Mouse (Mus musculus) retina, adult 2 months (tissue): ENCODE data around the gene Pycard.
"Not testable (repeated sequence)": the region's sequence is repeated elsewhere in the genome, so short reads cannot be mapped to it uniquely, and the experiment has no call there.

Experiments used
- DNase-seq: peaks from one replicate; pipeline ENCODE4 v3.0.0-alpha.2; 2012; ENCODE audit warnings: low read depth, low spot score

Gene Pycard

GRCm38 (mm10) chr7:128003688-128004087, 10.0 kb upstream of the Pycard start, which contains the start of gene Trim72:
Gene Trim72, plus strand, starts transcription at chr7:128003949.
- DNase-seq = no peak

GRCm38 (mm10) chr7:128003098-128003497, 9.4 kb upstream of the Pycard start:
- DNase-seq = no peak

- no peak for DNase-seq
Observed at GRCm38 (mm10) chr7:128000068-128000950, 6.6 kb upstream of the Pycard start.

- no peak for DNase-seq
Observed at GRCm38 (mm10) chr7:127999436-127999835, 5.8 kb upstream of the Pycard start.

- no peak for DNase-seq
Observed at GRCm38 (mm10) chr7:127992488-127993340, 953 bp downstream of the Pycard start.

- peak; percentile 11 for DNase-seq
Observed at GRCm38 (mm10) chr7:127991643-127992487, 1.8 kb downstream of the Pycard start.

GRCm38 (mm10) chr7:127988904-127989303, 4.8 kb downstream of the Pycard start:
- no peak for DNase-seq

- DNase-seq = no peak
Observed at GRCm38 (mm10) chr7:127980606-127981005, 13.1 kb downstream of the Pycard start.

GRCm38 (mm10) chr7:127978856-127979255, 14.8 kb downstream of the Pycard start:
- DNase-seq = no peak

GRCm38 (mm10) chr7:127974413-127974930, 19.2 kb downstream of the Pycard start:
- DNase-seq = no peak

- no peak for DNase-seq
Observed at GRCm38 (mm10) chr7:127967922-127968828, 25.5 kb downstream of the Pycard start.

- peak; percentile 95 for DNase-seq
Observed at GRCm38 (mm10) chr7:127967004-127967921, 26.4 kb downstream of the Pycard start, which contains the start of gene Fus. Gene Fus, plus strand, starts transcription at chr7:127967457.

- no peak for DNase-seq
Observed at GRCm38 (mm10) chr7:127966371-127966918, 27.2 kb downstream of the Pycard start.

GRCm38 (mm10) chr7:127959364-127959763, 34.3 kb downstream of the Pycard start:
- no peak for DNase-seq

- DNase-seq = no peak
Observed at GRCm38 (mm10) chr7:127952864-127953581, 40.6 kb downstream of the Pycard start.

- DNase-seq = no peak
Observed at GRCm38 (mm10) chr7:127946470-127947023, 47.1 kb downstream of the Pycard start, which contains the start of gene Prss36. Gene Prss36, minus strand, starts transcription at chr7:127946725.

- no peak for DNase-seq
Observed at GRCm38 (mm10) chr7:127944614-127945013, 49.1 kb downstream of the Pycard start.

- not testable (repeated sequence) for DNase-seq
Observed at GRCm38 (mm10) chr7:127942097-127942496, 51.6 kb downstream of the Pycard start.
